Mouse (Mus musculus) MEL (cell line): Measurements from ENCODE around the gene Eral1. TPM values are rescaled to one million over a fixed set of nuclear protein-coding genes. Genes with fewer than 3 reads are reported as not detected.
A peak's percentile ranks its signal among the peaks of the same experiment; 100 is the strongest.

Experiments
- DNase-seq: peaks from one replicate; pipeline ENCODE4 v3.0.0; 2011; ENCODE audit warnings: low read depth, low spot score
- H3K27ac ChIP-seq: 2 replicates; pipeline ENCODE4 v1.5.1; 2012; ENCODE audit warnings: low read depth, mild to moderate bottlenecking, control low read depth, low read length, moderate library complexity; ENCODE audit not compliant: control insufficient read depth
- H3K27me3 ChIP-seq, 2 experiments: fragments of 150-350 bp in 1 of 2; sonication (generic) in 1 of 2; 2 replicates each; pipeline ENCODE4 v1.6.1; 2012; ENCODE audit warnings: low read length in 2 of 2, mild to moderate bottlenecking in 2 of 2, improper control_type of control experiment in 1 of 2, moderate library complexity in 1 of 2; ENCODE audit not compliant: insufficient read depth in 2 of 2, control insufficient read depth in 1 of 2
- H3K36me3 ChIP-seq, 2 experiments: 2 replicates each; pipeline ENCODE4 v1.6.1; 2012 to 2014; ENCODE audit warnings: low read length in 2 of 2, improper control_type of control experiment in 1 of 2, inconsistent platforms in 1 of 2, mild to moderate bottlenecking in 1 of 2; ENCODE audit not compliant: insufficient read depth in 2 of 2, control insufficient read depth in 1 of 2
- H3K4me1 ChIP-seq, 2 experiments: fragments of 150-350 bp in 1 of 2; sonication (generic) in 1 of 2; 2 replicates each; pipeline ENCODE4 v1.6.1; 2012; ENCODE audit warnings: low read length in 2 of 2, improper control_type of control experiment in 1 of 2, mild to moderate bottlenecking in 1 of 2; ENCODE audit not compliant: insufficient read depth in 2 of 2, control insufficient read depth in 1 of 2
- H3K4me3 ChIP-seq, 2 experiments: fragments of 150-350 bp in 1 of 2; sonication (generic) in 1 of 2; 2 replicates each; pipeline ENCODE4 v1.5.1; 2012; ENCODE audit warnings: low read depth in 2 of 2, low read length in 2 of 2, mild to moderate bottlenecking in 2 of 2, moderate library complexity in 2 of 2, control low read depth in 1 of 2, improper control_type of control experiment in 1 of 2; ENCODE audit not compliant: control insufficient read depth in 1 of 2, insufficient read depth in 1 of 2
- H3K79me2 ChIP-seq: 2 replicates; pipeline ENCODE4 v1.6.1; 2012; ENCODE audit warnings: mild to moderate bottlenecking, low read length, moderate library complexity; ENCODE audit not compliant: control insufficient read depth, poor library complexity, insufficient read depth
- H3K9ac ChIP-seq: 2 replicates; pipeline ENCODE4 v1.6.1; 2012; ENCODE audit warnings: low read depth, mild to moderate bottlenecking, control low read depth, low read length, moderate library complexity; ENCODE audit not compliant: control insufficient read depth, poor library complexity, severe bottlenecking
- H3K9me3 ChIP-seq: fragments of 150-350 bp; sonication (generic); replicated peaks from 2 replicates; pipeline ENCODE4 v1.6.1; 2012; ENCODE audit warnings: mild to moderate bottlenecking, low read length, improper control_type of control experiment, moderate library complexity; ENCODE audit not compliant: insufficient read depth
- CHD2 ChIP-seq: IDR thresholded peaks from 2 replicates; pipeline ENCODE4 v1.6.1; 2011; ENCODE audit warnings: low read length, improper control_type of control experiment
- CTCF ChIP-seq, 3 experiments: IDR thresholded peaks in 2 of 3; conservative IDR thresholded peaks in 1 of 3; 2 replicates each; pipeline ENCODE4 v1.5.1; 2011 to 2012; ENCODE audit warnings: low read length in 3 of 3, low read depth in 2 of 3, mild to moderate bottlenecking in 2 of 3, improper control_type of control experiment in 1 of 3, inconsistent platforms in 1 of 3, mixed read lengths in 1 of 3, moderate library complexity in 1 of 3; ENCODE audit not compliant: control insufficient read depth in 1 of 3, insufficient read depth in 1 of 3, poor library complexity in 1 of 3, severe bottlenecking in 1 of 3
- ELF1 ChIP-seq: IDR thresholded peaks from 2 replicates; pipeline ENCODE4 v1.6.1; 2014; ENCODE audit warnings: low read depth, mild to moderate bottlenecking, inconsistent platforms, low read length, improper control_type of control experiment, moderate library complexity
- EP300 ChIP-seq, 2 experiments: IDR thresholded peaks; 2 replicates each; pipeline ENCODE4 v1.6.1; 2011; ENCODE audit warnings: improper control_type of control experiment in 2 of 2, low read length in 2 of 2, low read depth in 1 of 2, mild to moderate bottlenecking in 1 of 2
- GABPA ChIP-seq: IDR thresholded peaks from 2 replicates; pipeline ENCODE4 v1.6.1; 2012; ENCODE audit warnings: low read depth, mild to moderate bottlenecking, inconsistent platforms, low read length, improper control_type of control experiment, moderate library complexity
- GATA1 ChIP-seq: IDR thresholded peaks from 2 replicates; pipeline ENCODE4 v1.6.1; 2011; ENCODE audit warnings: low read depth, low read length, improper control_type of control experiment
- HCFC1 ChIP-seq: IDR thresholded peaks from 2 replicates; pipeline ENCODE4 v1.6.1; 2012; ENCODE audit warnings: low read depth, mild to moderate bottlenecking, inconsistent platforms, low read length, improper control_type of control experiment, moderate library complexity
- JUND ChIP-seq: IDR thresholded peaks from 2 replicates; pipeline ENCODE4 v1.6.1; 2011; ENCODE audit warnings: low read depth, mild to moderate bottlenecking, improper control_type of control experiment, low read length
- KAT2A ChIP-seq: conservative IDR thresholded peaks from 2 replicates; pipeline ENCODE4 v1.6.1; 2012; ENCODE audit warnings: low read depth, low read length, improper control_type of control experiment, inconsistent platforms
- MAZ ChIP-seq: IDR thresholded peaks from 2 replicates; pipeline ENCODE4 v1.6.1; 2012; ENCODE audit warnings: low read depth, mild to moderate bottlenecking, inconsistent platforms, low read length, improper control_type of control experiment
- MEF2A ChIP-seq: IDR thresholded peaks from 2 replicates; pipeline ENCODE4 v1.6.1; 2014; ENCODE audit warnings: low read depth, mild to moderate bottlenecking, inconsistent platforms, low read length, improper control_type of control experiment; ENCODE audit not compliant: poor library complexity, insufficient replicate concordance, severe bottlenecking; ENCODE audit errors: extremely low read depth
- MXI1 ChIP-seq: IDR thresholded peaks from 2 replicates; pipeline ENCODE4 v1.6.1; 2011; ENCODE audit warnings: mild to moderate bottlenecking, low read depth, low read length, improper control_type of control experiment
- NELFE ChIP-seq: IDR thresholded peaks from 2 replicates; pipeline ENCODE4 v1.6.1; 2011; ENCODE audit warnings: low read depth, low read length, improper control_type of control experiment
- POLR2AphosphoS2 ChIP-seq: IDR thresholded peaks from 2 replicates; pipeline ENCODE4 v1.6.1; 2011; ENCODE audit warnings: low read length, improper control_type of control experiment
- POLR2AphosphoS5 ChIP-seq: IDR thresholded peaks from 2 replicates; pipeline ENCODE4 v1.6.1; 2012; ENCODE audit warnings: low read depth, borderline replicate concordance, mild to moderate bottlenecking, inconsistent platforms, low read length, moderate library complexity, mixed read lengths
- RAD21 ChIP-seq: IDR thresholded peaks from 2 replicates; pipeline ENCODE4 v1.6.1; 2011; ENCODE audit warnings: mild to moderate bottlenecking, low read depth, low read length, improper control_type of control experiment
- SIN3A ChIP-seq: IDR thresholded peaks from 2 replicates; pipeline ENCODE4 v1.6.1; 2012; ENCODE audit warnings: low read length, improper control_type of control experiment, inconsistent platforms
- TAL1 ChIP-seq: IDR thresholded peaks from 2 replicates; pipeline ENCODE4 v1.6.1; 2012; ENCODE audit warnings: mild to moderate bottlenecking, inconsistent platforms, low read length, moderate library complexity, mixed read lengths
- TBP ChIP-seq: IDR thresholded peaks from 2 replicates; pipeline ENCODE4 v1.8.0; 2011; ENCODE audit warnings: low read depth, low read length, improper control_type of control experiment
- USF2 ChIP-seq, 2 experiments: IDR thresholded peaks; 2 replicates each; pipeline ENCODE4 v1.6.1; 2011 to 2012; ENCODE audit warnings: improper control_type of control experiment in 2 of 2, low read length in 2 of 2, borderline replicate concordance in 1 of 2, inconsistent platforms in 1 of 2, low read depth in 1 of 2, mild to moderate bottlenecking in 1 of 2; ENCODE audit not compliant: insufficient read depth in 1 of 2
- ZC3H11A ChIP-seq: IDR thresholded peaks from 2 replicates; pipeline ENCODE4 v1.6.1; 2012; ENCODE audit warnings: low read depth, mild to moderate bottlenecking, inconsistent platforms, low read length, improper control_type of control experiment
- ZMIZ1 ChIP-seq: IDR thresholded peaks from 2 replicates; pipeline ENCODE4 v1.6.1; 2012; ENCODE audit warnings: low read depth, mild to moderate bottlenecking, inconsistent platforms, low read length, improper control_type of control experiment, moderate library complexity
- ZNF384 ChIP-seq: IDR thresholded peaks from 2 replicates; pipeline ENCODE4 v1.6.1; 2012; ENCODE audit warnings: low read depth, mild to moderate bottlenecking, inconsistent platforms, low read length, improper control_type of control experiment
- polyA plus RNA-seq, 2 experiments: library from polyadenylated mRNA; stranded (reverse) in 1 of 2; unstranded in 1 of 2; fragments of >175 nt in 1 of 2; fragments of >200 nt in 1 of 2; gene quantifications; 2 replicates each; pipeline versions ENCODE4 v1.2.1 to v1.2.4; 2012; ENCODE audit warnings: low replicate concordance in 2 of 2, low read depth in 1 of 2; ENCODE audit not compliant: insufficient read length in 2 of 2, insufficient read depth in 1 of 2, missing spikeins in 1 of 2
- total RNA-seq: library from RNA; depleted of rRNA; stranded (reverse); fragments of 300-350 nt; gene quantifications from 2 replicates; pipeline ENCODE4 v1.2.3, GENCODE M21; 2012

The Eral1 gene
- total and polyA plus RNA-seq, 3 experiments: 38.4 to 43.5 TPM; not detected in 1

GRCm38 (mm10) chr11:78097077-78097476 is 16.9 kb upstream of the Eral1 start:
- peak overlapping the region; percentile 17 to 41; a peak in 3 of 4 replicates for H3K4me3 ChIP-seq
- peaks cover 0 to 27% of the 10 kb centered on the region in 2 experiments; a peak in 2 of 4 replicates for H3K36me3 ChIP-seq
- peaks cover 4 to 15% of the 10 kb centered on the region in 2 experiments; a peak in 3 of 4 replicates for H3K4me1 ChIP-seq
- DNase-seq: peak; percentile 41
- no peak overlapping the region for H3K27ac ChIP-seq
- no peaks in the 10 kb centered on the region for H3K79me2 ChIP-seq
- no peaks in the 10 kb centered on the region for H3K9me3 ChIP-seq
- H3K9ac ChIP-seq: no peak overlapping the region
- TF ChIP-seq RAD21: no peak
- no peak for TF ChIP-seq KAT2A
- peak; percentile 63 for TF ChIP-seq GATA1
- peak; percentile 83 for TF ChIP-seq ZNF384
- no peaks in the 10 kb centered on the region for H3K27me3 ChIP-seq

- DNase-seq: no peak
- Histone ChIP-seq H3K79me2 (no peaks in the 10 kb centered on the region), H3K36me3 (peaks cover 0 to 27% of the 10 kb centered on the region in 2 experiments; a peak in 2 of 4 replicates), H3K4me1 (peaks cover 4 to 14% of the 10 kb centered on the region in 2 experiments; a peak in 3 of 4 replicates), H3K27me3 (no peaks in the 10 kb centered on the region), H3K9ac (peak overlapping the region; percentile 46), H3K4me3 (peak overlapping the region; percentile 69 to 73), H3K9me3 (no peaks in the 10 kb centered on the region)
- no peak for TF ChIP-seq EP300 (IDR thresholded peaks at IDR 0.05; ENCODE audit: low read depth in 1 of 2, low read length in 2 of 2)
- no peak for TF ChIP-seq ZC3H11A
- no peak for TF ChIP-seq SIN3A
- no peak for TF ChIP-seq NELFE
- no peak for TF ChIP-seq MAZ
- no peak for TF ChIP-seq GABPA
- TF ChIP-seq JUND: no peak
- no peak for TF ChIP-seq TBP
- no peak for TF ChIP-seq USF2 (IDR thresholded peaks at IDR 0.05; ENCODE audit: borderline replicate concordance in 1 of 2, insufficient read depth in 1 of 2, low read depth in 1 of 2, low read length in 2 of 2)
- no peak for TF ChIP-seq HCFC1
- TF ChIP-seq MXI1: no peak
- no peak for TF ChIP-seq CHD2
- TF ChIP-seq CTCF (IDR thresholded peaks at IDR 0.05 in 2 of 3, conservative IDR thresholded peaks at IDR 0.05 in 1 of 3; ENCODE audit: control insufficient read depth in 1 of 3, insufficient read depth in 1 of 3, low read depth in 2 of 3, low read length in 3 of 3, poor library complexity in 1 of 3, severe bottlenecking in 1 of 3): no peak
- TF ChIP-seq POLR2AphosphoS2: no peak
- TF ChIP-seq ZMIZ1: no peak
- no peak for TF ChIP-seq TAL1
- TF ChIP-seq ELF1: no peak
- TF ChIP-seq GATA1: no peak
- TF ChIP-seq POLR2AphosphoS5: no peak
- TF ChIP-seq MEF2A: no peak
- TF ChIP-seq, all 39 proteins: peak for 0
- H3K27ac ChIP-seq: no peak overlapping the region
Measured at GRCm38 (mm10) chr11:78095144-78095516, 14.9 kb upstream of the Eral1 start.
